Mouse (Mus musculus) cerebellum, adult 8-10 months (tissue): ENCODE data around the gene Drc7.
"Not testable (repeated sequence)": the region's sequence is repeated elsewhere in the genome, so short reads cannot be mapped to it uniquely, and the experiment has no call there.

Experiments
- DNase-seq: peaks from one replicate; pipeline ENCODE4 v3.0.0; 2022

The Drc7 gene

DNA sequence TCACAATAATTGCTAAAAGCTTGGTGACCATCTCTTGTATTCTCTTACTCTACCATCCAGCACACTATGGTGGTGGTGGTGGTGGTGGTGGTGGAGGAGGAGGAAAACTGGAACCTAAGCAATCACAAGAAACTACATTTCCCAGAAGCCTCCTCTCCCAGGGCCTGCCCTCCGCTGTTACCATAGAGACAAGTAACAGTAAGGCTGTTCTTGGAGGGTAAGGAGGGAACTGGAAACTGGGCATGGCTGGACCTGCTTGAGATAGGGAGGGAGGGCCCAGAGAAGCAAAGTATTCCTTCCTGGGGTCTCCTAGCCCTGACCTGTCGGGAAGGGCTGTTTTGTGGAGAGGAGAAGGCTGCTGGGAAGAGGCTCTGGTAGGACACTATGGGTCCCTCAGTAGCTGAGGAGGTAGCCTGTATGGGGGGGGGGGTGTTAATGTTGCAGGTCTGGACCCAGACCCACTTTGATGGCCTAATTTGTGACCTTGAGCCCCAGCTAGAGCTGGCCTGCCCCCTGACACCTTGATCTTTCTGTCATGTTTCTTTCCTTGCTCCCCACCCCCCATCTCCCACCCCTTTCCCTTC, at the start of gene Drc7:
TSS of gene Drc7 (plus strand) at position 177 of the 584 bp plus-strand sequence.
- no peak for DNase-seq

DNA sequence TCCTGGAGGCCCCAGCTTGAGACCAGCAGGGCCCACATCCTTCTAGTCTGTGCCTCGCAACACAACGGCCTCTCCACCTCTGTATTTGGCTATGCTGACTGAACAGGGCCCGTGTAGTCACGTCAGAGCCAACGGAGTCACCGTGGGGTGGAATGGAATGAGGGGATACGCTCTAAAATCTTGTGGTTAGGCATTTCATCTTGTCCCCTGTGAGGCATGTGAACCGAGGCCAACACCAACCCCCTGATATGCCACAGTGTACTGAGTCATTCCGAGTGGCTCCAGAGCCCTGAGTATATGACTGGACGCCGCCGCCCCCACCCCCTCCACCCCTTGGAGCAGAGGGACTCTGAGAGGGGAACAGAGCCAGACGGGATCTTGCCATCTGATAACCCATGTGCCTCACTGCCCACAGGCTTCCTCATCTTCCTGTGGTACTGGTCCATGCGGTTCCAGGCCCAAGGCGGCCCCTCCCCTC, 42.4 kb upstream of the Drc7 start:
- DNase-seq, result no peak

DNA sequence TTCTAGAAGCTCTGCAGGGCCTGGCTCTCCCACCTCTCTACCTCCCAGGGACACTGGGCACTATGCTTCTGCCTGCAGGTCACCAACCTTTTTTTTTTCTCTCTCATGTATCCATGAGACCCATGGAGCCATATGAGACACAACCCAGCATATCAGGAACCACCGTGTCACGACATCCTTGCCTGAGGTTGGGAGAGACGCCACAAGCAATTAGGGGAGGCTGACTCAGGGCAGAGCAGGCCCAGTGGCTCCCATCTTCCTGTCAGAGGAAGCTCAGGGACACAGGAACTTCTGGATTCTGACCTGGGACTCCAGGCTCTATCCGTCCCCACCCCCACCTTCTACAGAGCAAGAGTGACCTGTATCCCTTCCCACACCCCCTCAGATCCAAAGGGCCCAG, 39.0 kb upstream of the Drc7 start:
- no peak for DNase-seq

DNA sequence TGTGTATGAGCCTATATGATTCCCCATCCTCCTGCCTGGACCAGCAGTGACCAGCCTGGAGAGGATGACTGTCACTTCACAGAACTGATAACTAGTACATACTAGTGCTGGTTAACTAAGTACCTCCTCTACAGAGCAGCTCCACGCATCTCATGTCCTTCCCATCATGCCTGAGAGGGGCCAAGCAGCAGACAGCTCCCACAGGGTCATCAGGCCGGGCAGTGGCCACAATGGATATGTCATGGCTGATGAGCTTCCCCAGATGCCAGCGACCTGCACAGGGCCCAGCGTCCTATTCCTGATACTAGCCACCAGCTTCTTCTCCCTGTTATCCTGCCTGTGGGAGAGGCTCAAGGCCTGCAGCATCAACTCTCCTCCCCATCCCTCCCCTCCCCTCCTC, 38.2 kb upstream of the Drc7 start:
- no peak for DNase-seq

DNA sequence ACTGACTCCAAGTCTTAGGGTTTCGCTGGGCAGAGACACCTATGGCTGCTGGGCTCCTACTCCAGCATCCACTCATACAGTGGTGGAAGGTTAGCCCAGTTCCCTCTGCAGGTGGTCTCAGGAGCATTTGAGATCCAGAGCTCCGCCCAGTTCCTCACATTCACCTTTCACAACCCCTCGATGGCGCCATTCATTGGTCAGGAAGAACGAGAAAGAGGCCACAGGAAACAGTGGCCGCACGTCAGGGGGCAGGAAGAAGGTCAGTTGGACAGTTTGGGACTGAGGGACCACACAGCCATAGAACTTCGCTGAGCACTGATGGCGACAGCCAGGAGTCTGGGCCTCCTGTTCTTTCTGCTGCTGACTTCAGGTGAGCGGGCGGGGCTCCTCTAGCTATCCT, 37.5 kb upstream of the Drc7 start, which contains the start of gene Adgrg3:
TSS of gene Adgrg3 (plus strand) at position 242 of the 400 bp plus-strand sequence.
- DNase-seq, result no peak

DNA sequence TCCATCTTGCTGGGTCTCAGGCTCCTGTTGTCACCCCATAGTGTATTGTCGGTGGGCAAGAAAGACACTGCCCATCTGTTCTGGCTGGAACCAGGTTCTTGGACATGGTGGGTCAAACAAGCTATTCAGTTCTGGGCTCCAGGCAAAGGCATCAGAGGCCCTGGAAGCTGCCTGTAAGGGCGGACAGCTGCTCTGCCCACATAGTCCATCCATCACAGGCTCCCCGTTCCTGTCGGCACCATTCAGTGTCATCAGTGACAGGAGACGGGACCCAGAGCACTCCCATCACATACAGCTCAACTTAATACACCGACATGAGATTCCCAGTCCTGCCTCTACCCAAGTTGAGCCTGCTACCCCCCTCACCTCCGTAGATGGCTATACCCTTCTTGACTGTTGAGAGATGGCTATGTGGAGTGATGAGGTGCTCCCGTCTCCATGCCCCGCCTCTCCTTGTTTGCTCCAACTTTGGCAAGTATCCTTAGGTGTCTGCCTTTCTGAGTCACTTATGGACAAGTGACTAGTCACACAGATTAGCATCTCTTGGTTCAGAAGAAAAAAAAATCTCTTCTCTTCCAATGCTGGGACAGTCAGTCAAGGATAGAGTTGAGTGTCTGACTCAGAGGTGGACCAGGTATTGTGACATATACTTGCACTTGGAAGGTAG, 36.8 kb upstream of the Drc7 start:
- no peak for DNase-seq

DNA sequence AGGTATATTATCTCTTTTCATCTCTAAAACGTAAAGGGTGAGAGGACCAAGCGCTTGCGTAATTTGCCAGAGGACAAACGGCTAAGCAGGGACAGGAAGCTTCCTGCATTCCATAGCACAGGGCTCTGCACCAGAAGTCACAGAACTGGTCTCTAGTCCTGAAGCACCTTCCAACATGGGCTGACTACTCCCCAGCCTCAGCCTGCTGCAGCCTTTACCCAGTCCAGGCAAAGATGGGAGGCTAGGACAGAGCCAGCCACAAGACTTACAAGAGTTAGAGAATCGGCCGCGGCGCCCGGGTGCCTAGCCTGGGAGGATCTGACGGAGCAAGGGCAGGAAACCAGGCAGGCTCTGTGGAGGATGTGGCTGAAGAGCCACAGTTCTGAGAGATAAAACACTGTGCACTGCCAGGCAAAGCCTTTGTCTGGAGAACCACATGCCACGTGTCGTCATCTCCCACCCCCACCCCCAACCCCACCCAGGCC, 34.6 kb upstream of the Drc7 start:
- no peak for DNase-seq

DNA sequence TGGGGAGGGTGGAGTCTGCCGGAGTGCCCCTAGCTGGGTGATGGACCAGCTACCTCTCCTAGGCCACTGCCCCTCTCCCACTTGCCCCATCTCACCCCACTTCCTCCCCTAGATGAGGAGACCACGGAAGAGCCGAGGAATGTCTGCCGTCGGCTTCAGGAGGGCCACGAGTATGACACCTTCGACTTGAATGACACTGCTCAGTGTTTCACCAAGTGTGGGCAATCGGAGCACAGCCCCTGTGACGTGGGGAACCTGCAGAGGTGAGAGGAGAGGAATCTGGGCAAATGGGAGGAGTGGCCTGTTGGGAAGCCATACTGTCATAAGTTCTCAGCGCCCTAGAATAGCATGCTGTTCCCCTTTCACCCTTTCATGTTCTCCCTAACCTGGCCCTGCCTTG, 34.1 kb upstream of the Drc7 start:
- no peak for DNase-seq

DNA sequence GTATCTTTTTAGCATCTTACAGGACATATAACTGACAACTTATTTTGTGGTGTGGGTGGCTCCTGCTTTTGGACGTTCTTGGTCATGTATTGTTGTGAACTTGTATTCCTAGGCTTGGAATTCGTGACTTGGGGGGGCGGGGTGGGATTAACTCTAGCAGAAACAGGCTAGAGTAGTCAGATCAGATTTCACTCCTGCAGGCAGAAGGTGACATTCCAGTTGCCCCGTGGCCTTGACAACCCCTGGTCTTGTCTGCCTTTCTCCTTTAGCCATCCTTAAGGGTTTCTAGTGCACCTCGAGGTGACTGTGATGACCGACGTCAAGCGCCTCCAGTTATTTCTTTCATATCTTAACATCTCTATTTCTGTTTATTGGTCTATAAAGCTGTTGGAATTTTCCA, 31.7 kb upstream of the Drc7 start:
- DNase-seq, result no peak

DNA sequence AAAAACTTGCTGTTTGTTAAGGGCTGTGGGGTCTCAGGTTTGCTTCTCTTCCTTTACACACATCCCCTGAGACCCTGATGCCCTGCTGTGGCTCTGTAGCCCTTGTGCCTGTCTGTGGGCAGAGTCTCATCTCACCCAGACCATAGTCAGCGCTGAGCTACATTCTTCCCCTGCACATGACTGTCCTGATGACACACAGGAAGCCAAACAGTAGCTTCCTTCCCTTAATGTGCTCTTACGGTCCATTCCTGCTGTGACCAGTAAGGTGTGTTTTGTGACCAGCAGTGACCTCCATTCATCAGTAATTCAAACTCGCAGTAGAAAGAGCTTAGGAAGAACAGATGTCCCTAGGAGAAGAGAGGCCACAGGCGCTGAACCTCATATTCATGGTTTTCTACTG, 30.5 kb upstream of the Drc7 start:
- no peak for DNase-seq

DNA sequence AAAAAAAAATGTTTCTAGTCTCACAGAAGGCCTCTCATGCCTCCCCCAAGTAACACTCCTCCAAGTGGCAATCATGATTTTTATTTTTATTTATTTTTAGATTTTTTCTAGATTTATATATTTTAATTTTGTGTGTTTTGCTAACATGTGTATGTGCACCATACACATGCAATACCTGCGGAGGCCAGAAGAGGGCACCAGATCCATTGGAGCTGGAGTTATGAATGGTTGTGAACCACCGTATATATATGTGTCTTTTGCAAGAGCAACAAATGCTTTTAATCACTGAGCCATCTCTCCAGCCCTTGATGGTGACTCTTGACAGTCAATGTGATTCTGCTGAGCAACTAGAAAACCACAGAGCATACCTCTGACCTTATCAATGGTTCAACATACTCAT, 29.5 kb upstream of the Drc7 start:
- no peak for DNase-seq

DNA sequence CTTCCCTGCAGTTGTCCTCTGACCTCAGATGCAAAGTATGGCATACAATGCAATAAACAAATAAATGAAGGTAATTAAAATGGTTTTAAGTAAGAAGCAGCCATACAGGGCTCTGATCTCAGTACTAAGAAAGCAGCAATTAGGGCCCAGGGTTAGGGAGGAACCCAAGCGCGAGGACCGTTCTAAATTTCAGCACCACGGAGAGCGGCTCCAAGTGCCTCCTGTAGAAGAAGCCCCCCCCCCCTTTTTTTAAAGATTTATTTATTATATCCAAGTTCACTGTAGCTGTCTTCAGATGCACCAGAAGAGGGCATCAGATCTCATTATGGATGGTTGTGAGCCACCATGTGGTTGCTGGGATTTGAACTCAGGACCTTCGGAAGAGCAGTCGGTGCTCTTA, 26.5 kb upstream of the Drc7 start:
- DNase-seq, result not testable (repeated sequence)

DNA sequence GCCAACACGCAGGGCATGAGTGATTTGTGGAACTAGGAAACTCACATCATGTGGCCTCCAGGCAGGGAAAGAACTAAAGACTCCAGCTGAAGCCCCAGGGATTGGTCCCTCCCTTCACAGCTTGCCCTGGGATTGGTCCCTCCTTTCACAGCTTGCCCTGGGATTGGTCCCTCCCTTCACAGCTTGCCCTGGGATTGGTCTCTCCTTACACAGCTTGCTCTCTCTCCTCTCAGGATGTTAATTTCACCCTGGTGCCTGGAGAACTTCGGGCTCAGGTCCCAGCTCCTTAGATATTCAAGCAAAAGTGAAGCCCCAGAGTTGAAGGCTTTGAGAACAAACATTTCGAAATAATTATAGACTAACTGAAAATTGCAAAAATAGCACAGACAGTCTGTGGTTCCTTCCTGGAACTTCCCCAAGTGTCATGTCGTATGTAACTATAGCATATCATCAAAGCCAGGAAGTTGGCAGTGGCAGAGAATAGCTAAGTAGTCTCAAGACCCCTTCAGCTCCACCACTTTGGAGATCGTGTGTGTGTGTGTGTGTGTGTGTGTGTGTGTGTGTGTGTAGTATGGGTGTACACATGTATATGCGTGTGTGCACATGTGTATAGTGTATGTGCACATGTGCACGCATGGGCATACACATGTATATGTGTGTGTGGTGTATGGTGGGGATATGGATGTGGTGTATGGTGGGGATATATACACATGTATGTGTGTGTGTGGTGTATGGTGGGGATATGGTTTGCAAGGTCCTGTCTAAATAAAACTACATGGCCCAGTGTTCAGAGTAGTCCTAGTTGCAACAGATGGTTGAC, 17.6 kb upstream of the Drc7 start:
- no peak for DNase-seq

DNA sequence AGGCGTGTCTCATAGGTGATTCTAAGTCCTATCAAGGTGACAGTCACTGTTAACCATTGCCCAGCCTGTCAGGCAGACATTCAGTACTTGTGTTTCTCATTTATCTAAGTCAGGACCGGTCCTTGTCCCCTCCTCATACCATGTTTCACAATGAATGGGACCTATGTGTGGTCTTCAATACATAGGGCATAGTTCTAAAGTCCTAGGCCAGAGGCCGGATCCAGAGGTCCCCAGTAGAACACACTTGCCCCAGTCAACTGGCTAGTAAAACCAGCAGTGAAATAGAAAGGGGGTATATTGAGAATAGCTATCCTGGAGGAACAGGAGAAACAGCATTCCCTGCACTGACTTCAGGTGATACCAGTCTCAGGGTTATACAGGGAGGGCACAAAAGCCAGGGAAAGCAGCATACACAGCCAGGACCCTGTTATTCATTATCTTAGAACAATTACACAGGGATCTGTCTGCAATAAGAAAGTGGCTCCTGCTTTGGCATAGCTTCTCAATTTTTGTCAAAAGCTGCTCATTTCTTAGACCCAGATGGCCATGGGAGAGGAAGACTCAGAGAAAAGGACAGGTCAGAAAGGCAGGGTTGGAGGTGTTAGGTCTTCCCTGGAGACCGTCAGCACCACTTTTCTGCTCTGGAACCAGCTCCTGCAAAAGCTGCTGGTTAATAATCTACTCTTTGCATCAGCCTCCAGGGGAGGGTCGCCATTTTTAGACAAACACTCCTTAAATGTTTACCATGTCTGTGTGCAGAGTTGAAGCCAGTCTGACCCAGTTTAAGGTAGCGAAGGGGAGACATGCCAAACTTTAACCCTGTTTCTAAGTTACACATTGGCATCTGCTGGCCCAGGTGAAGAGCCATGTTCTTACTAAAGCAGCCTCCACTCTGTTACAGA, 12.8 kb upstream of the Drc7 start:
- no peak for DNase-seq

DNA sequence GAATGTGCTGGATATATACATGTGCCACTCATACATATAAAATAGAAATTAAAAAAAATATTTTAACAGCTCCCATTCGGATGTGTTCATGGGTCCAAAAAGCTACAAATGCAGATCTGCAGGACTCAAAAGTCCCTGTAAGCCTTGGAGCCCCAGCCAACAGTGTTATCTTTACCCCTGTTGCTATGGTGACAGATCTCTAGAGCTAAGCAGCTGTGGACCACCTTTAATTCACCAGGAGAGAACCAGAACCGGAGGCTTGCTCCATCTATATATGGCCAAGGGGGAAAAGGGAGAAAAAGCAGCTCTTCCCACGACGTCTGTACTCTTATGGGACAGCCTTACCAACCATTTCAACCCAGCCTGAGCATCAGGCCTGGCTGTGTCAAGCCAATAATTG, 10.1 kb upstream of the Drc7 start:
- DNase-seq, result no peak

DNA sequence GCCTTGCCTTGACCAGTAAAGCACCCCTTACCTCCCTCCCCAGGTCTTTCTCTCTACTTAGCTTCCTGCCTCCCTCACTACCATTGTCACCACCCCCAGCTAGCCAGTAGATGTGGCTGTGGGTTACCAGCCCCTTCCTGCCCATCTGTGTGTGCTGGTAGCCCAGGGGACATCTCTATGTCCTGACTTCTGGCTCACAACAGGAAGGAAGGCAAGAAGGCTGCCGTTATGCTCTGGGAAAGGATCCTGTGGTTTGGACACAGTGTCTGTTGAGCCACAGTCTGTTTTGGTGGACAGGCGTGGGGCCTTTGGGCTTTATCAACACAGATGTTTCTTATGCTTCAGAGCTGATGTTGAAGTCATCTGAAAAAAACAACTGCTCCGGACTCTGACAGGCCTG, 7.9 kb upstream of the Drc7 start:
- DNase-seq, result no peak

DNA sequence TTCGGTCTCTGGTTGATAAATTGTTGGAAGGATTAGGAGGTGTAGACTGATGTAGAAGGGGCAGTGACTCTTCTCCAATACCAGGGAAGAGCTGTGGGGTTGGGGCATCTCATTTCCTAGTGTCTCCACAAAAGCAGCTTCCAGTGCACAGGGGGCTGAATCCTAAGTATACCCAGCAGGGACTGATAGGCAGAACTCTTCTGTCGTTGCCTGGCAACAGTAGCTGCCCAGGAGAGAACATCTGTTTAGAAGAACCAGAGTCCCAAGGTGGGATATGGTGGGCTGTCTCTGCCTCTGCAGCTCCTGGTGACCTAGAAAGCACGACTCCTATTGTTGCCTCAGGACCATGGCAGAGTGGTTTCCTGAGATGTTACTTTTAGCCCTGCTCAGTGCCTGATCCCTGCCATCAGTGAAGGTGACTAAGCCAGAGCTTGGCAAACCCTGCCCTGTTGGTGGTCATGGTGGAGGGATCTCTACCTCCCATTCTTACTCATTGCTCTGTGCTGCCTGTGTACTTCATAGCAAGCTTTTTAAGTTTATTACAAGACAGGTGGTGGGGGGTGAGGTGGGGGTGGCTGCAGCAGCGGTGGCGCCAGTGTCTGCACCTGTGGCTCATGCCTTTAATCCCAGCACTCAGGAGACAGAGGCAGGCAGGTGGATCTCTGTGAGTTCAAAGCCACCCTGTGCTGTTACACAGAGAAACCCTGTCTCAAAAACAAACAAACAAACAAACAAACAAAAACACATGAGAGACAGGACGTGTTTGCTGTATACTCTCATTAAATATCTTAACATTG, 6.8 kb upstream of the Drc7 start:
- DNase-seq, result no peak

DNA sequence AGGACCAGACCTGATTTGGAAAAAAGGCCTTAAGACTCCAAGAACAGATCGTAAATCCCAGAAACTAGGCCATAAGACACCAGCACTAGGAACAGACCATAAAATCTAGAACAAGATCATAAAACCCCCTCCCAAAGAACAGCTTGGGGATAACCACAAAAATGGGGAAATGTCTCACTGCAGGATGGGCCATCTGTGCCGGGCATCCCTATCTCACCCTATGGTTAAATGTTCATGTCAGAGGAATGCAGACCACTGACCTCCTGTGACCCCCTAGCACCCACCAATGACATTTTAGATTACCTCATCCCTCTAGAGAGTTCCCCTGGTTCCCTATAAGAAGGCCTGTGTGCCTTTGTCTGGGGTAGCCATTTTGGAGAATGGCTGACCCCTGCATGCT, 5.3 kb upstream of the Drc7 start:
- DNase-seq, result no peak

DNA sequence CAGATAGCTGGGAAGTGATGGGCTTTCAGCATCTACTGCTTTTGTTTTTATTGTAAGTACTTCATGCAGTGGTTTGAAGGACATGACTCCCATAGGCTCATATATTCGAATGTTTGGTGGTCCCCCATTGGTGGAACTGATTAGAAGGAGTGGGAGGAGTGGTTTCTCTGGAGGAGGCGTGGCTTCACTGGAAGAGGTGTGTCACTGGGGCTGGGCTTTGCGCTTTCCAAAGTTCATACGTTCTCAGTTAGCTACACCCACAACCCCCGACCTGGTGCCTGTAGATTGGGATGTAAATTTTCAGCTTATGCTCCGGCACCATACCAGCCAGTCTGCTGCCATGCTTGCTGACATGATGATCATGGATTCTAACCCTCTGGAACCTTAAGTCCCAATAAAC, 465 bp upstream of the Drc7 start:
- no peak for DNase-seq

DNA sequence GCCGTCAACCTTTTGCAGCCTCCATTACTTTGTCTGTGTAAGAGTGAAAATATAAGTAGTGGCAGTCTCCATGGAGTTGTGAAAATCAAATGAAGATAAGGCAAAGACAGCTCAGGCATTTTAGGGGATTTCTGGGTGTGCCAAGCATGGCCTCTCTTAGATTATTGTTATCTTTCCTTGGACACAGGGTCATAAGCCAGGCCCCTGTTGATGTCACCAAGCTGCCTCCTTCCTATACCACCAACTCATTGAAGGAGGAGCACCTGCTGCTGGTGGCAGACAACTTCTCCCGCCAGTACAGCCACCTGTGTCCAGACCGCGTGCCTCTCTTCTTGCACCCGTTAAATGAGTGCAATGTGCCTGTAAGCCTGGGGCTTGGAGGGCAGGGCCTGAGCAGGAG, 1.5 kb downstream of the Drc7 start:
- no peak for DNase-seq

DNA sequence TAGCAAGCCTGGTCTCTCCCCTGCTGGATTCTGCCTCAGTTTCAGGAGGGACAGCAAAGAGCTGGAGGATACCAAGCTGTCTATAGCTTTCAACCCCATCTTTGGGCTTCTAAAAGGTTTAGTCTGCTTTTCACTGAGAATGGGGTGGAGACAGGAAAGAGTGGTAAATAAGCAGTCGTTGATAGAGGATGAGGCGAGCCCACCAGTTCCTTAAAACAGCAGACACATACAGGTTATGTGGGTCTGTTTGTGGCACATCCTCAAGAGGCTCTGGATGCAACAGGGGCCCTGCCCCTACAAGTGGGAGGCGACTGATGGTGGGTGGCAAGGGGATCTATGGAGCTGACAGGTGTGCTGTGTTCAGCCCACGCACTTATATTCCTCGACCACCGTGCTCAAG, 3.8 kb downstream of the Drc7 start:
- DNase-seq, result no peak
